Mouse (Mus musculus) heart, postnatal 10 days (tissue): Measurements from ENCODE around the gene Arhgap9. TPM values are rescaled to one million over a fixed set of nuclear protein-coding genes. Genes with fewer than 3 reads are reported as not detected.

Source experiments
- DNase-seq, 2 experiments: peaks; one replicate each; pipeline ENCODE4 v3.0.0; 2021
- intact Hi-C: fragments of 180-260 bp; cut with DNase I; formaldehyde crosslinking; loops from one replicate; pipeline ENCODE4 v1.15.1; 2025
- total RNA-seq, 2 experiments: library from RNA; stranded (reverse); gene quantifications; 2 replicates each; pipeline ENCODE4 v1.2.3; 2021

Gene Arhgap9
- total RNA-seq, 2 experiments from 2014 or later, result 3.3 to 4.1 TPM

GRCm38 (mm10) chr10:127369834-127370820, 48.4 kb downstream of the Arhgap9 start, which contains the start of gene Inhbc:
Gene Inhbc (minus strand): TSS chr10:127370431.
- intact Hi-C loops, result no loop called here
- DNase-seq, result no peak

- intact Hi-C loops, result no loop called here
Observed at GRCm38 (mm10) chr10:127371023-127371422, 49.3 kb downstream of the Arhgap9 start.

GRCm38 (mm10) chr10:127377700-127378099, 55.9 kb downstream of the Arhgap9 start:
- intact Hi-C loops, result no loop called here
- DNase-seq, result no peak

More at GRCm38 (mm10) chr10:127371023-127371422, 49.3 kb downstream of the Arhgap9 start:
- DNase-seq, result no peak

Other genes with a start within 250 kb of the Arhgap9 start
- 1 to 10 TPM; 5.5 to 8.3 TPM for gene Agap2, start 246.7 kb upstream of the Arhgap9 start, total RNA-seq
- 10 to 100 TPM; 36.7 to 37.8 TPM for gene Os9, start 200.8 kb upstream of the Arhgap9 start, total RNA-seq
- gene B4galnt1, start 156.7 kb upstream of the Arhgap9 start, total RNA-seq, result 1 to 10 TPM; 3.6 to 3.8 TPM
- 10 to 100 TPM; 40.8 to 48.0 TPM for gene Slc26a10, start 141.3 kb upstream of the Arhgap9 start, total RNA-seq
- gene Arhgef25, start 131.9 kb upstream of the Arhgap9 start, total RNA-seq, result 10 to 100 TPM; 20.8 to 21.0 TPM
- gene Dtx3, start 126.2 kb upstream of the Arhgap9 start, total RNA-seq, result 10 to 100 TPM; 48.4 to 52.2 TPM
- gene Pip4k2c, start 110.4 kb upstream of the Arhgap9 start, total RNA-seq, result 10 to 100 TPM; 26.4 to 28.7 TPM
- under 1 TPM; 0.42 to 0.89 TPM for gene Kif5a, start 58.6 kb upstream of the Arhgap9 start, total RNA-seq
- gene Dctn2, start 55.6 kb upstream of the Arhgap9 start, total RNA-seq, result 100 to 1,000 TPM; 166 to 167 TPM
- gene Mbd6, start 32.9 kb upstream of the Arhgap9 start, total RNA-seq, result 10 to 100 TPM; 34.2 to 35.5 TPM
- gene Mars, start 10.2 kb upstream of the Arhgap9 start, total RNA-seq, result 10 to 100 TPM; 42.0 to 43.9 TPM
- gene Gli1, start 20.0 kb downstream of the Arhgap9 start, total RNA-seq, result 1 to 10 TPM; 2.1 to 2.5 TPM
- gene Inhbe, start 32.4 kb downstream of the Arhgap9 start, total RNA-seq, result not detected
- gene Inhbc, start 48.5 kb downstream of the Arhgap9 start, total RNA-seq, result not detected
- 100 to 1,000 TPM; 112 to 120 TPM for gene R3hdm2, start 58.4 kb downstream of the Arhgap9 start, total RNA-seq
- 1 to 10 TPM; 1.1 to 1.7 TPM for gene Stac3, start 179.7 kb downstream of the Arhgap9 start, total RNA-seq
- 10 to 100 TPM; 44.5 to 54.0 TPM for gene Ndufa4l2, start 193.0 kb downstream of the Arhgap9 start, total RNA-seq
- gene Shmt2, start 200.5 kb downstream of the Arhgap9 start, total RNA-seq, result 10 to 100 TPM; 41.3 to 41.7 TPM
- gene Nxph4, start 212.6 kb downstream of the Arhgap9 start, total RNA-seq, result 1 to 10 TPM; 1.3 to 1.8 TPM